Mouse (Mus musculus): Measurements from ENCODE around the gene Col15a1. TPM values are rescaled to one million over a fixed set of nuclear protein-coding genes. Genes with fewer than 3 reads are reported as not detected.

Gene Col15a1
- polyA plus RNA-seq, 1 experiment = 37.1 TPM

DNA sequence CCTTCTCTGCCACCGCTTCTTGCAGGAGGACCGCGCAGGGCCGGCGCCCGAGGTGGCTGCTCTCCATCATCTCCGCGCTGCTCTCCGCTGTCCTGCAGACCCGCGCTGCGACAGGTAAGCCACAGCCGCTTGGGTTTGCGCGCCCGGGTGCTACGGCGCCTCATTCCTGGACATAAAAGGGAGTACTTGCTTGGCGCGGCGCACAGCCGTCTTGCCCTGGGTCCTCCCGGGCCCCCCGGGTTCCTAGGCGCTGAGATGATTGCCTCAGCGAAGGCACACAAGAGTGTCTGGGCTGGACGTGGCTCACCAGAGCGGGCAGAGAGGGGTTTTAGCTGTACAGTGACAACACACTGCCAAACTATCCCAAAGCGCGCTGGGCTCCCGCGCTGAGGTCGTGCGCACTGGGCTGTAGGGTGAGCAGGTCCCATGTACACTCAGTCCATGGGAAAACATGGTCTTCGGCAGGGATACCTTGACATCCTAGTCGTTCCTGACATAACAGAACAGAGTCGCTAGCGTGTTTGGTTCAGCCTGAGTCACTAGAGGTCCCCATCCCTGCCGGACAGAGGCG is 545 bp downstream of the Col15a1 start:
- no peak overlapping the region for H3K4me3 ChIP-seq (ENCODE audit: control insufficient read depth, insufficient read depth, low read length)
- 9% methylated on average over 40 of the region's 40 CpGs for WGBS
- H3K27me3 ChIP-seq (ENCODE audit: control insufficient read depth, insufficient read depth, low read length) = peaks cover 10% of the 10 kb centered on the region; the same call in 1 of the 2 replicates
- no peaks in the 10 kb centered on the region for H3K36me3 ChIP-seq (ENCODE audit: control insufficient read depth, insufficient read depth, low read length)
- peaks cover 8% of the 10 kb centered on the region for H3K4me1 ChIP-seq (replicated peaks; ENCODE audit: control insufficient read depth, insufficient read depth, low read length)
- no peak for DNase-seq
- no peak for TF ChIP-seq CTCF (IDR thresholded peaks at IDR 0.05; ENCODE audit: borderline replicate concordance, control insufficient read depth, extremely low read depth, insufficient read depth, low read length, poor library complexity)
- TF ChIP-seq POLR2A (IDR thresholded peaks at IDR 0.05; ENCODE audit: control insufficient read depth, extremely low read depth, insufficient read depth, low read length, poor library complexity) = no peak
- H3K27ac ChIP-seq (ENCODE audit: control insufficient read depth, insufficient read depth, low read length) = no peak overlapping the region

DNA sequence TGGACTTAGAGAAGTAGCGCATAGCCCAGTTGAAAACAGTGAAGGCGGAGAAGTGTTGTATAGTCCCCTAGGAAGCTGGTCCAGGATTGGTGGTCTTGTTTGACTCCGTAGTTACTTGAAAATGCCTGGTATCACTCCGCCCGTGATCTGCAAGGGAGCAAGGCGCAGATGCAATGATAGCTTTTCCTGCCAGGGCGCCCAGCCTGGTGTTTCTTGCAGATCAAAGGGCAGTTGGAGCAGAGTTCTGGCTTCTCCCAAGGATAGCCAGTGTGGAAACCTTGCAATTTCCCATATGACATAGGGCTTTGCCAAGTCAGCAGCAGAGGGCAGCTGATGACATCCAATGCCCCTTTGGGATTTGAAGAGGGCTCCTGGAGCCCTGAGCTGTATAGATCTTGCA is 1.5 kb downstream of the Col15a1 start:
- Histone ChIP-seq H3K4me1 (replicated peaks; ENCODE audit: control insufficient read depth, insufficient read depth, low read length) (no peaks in the 10 kb centered on the region), H3K4me3 (ENCODE audit: control insufficient read depth, insufficient read depth, low read length) (no peak overlapping the region), H3K27me3 (ENCODE audit: control insufficient read depth, insufficient read depth, low read length) (peaks cover 10% of the 10 kb centered on the region; the same call in 1 of the 2 replicates), H3K27ac (ENCODE audit: control insufficient read depth, insufficient read depth, low read length) (no peak overlapping the region), H3K36me3 (ENCODE audit: control insufficient read depth, insufficient read depth, low read length) (no peaks in the 10 kb centered on the region)
- TF ChIP-seq CTCF (IDR thresholded peaks at IDR 0.05; ENCODE audit: borderline replicate concordance, control insufficient read depth, extremely low read depth, insufficient read depth, low read length, poor library complexity) (no peak), POLR2A (IDR thresholded peaks at IDR 0.05; ENCODE audit: control insufficient read depth, extremely low read depth, insufficient read depth, low read length, poor library complexity) (no peak)
- WGBS = 88% methylated on average over 7 of the region's 7 CpGs
- DNase-seq = no peak

DNA sequence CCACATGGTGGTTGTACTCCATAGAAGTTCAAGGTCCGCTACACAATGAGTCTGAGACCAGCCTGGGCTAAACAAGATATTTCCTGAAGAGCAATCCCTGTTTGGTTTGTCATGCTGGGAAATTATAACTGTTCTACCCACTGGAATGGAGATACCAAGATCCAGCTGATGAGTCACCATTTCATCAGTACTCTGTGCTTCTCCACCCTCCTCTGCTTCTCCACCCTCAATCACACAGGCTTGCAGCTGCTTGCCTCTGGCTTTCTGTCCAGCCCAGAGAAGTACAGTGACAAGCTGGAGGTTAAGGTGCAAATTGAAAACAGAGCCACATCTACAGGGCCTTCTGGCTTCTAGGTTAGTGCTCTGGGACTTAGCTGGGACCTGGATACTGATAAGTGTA is 10.9 kb downstream of the Col15a1 start:
- no peaks in the 10 kb centered on the region for H3K36me3 ChIP-seq (ENCODE audit: control insufficient read depth, insufficient read depth, low read length)
- no peak overlapping the region for H3K27ac ChIP-seq (ENCODE audit: control insufficient read depth, insufficient read depth, low read length)
- TF ChIP-seq POLR2A (IDR thresholded peaks at IDR 0.05; ENCODE audit: control insufficient read depth, extremely low read depth, insufficient read depth, low read length, poor library complexity) = no peak
- no peak for TF ChIP-seq CTCF (IDR thresholded peaks at IDR 0.05; ENCODE audit: borderline replicate concordance, control insufficient read depth, extremely low read depth, insufficient read depth, low read length, poor library complexity)
- DNase-seq = no peak
- H3K4me3 ChIP-seq (ENCODE audit: control insufficient read depth, insufficient read depth, low read length) = no peak overlapping the region
- no peaks in the 10 kb centered on the region for H3K4me1 ChIP-seq (replicated peaks; ENCODE audit: control insufficient read depth, insufficient read depth, low read length)
- H3K27me3 ChIP-seq (ENCODE audit: control insufficient read depth, insufficient read depth, low read length) = no peaks in the 10 kb centered on the region
- WGBS = 94% methylated on average over 1 of the region's 1 CpGs

DNA sequence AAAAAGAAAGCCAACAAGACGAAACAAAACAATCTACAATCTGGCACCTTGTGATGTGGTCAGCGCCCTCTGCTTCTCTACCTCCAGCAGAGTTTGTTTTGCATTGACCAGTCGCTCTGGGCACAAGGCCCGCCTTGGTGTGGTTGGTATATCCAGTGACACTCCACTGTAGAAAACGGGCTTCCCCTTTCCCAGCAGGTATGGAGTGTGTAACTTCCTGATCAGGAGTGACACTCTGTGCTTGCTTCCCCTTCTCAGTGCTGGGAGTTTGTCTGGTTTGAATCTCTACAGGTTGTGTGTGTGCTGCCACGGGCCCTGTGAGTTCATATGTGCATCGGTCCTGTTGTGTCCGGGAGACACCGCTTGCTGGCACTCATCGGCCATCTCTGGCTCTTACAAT is 11.4 kb downstream of the Col15a1 start:
- H3K4me3 ChIP-seq (ENCODE audit: control insufficient read depth, insufficient read depth, low read length) = no peak overlapping the region
- no peak overlapping the region for H3K27ac ChIP-seq (ENCODE audit: control insufficient read depth, insufficient read depth, low read length)
- no peaks in the 10 kb centered on the region for H3K4me1 ChIP-seq (replicated peaks; ENCODE audit: control insufficient read depth, insufficient read depth, low read length)
- whole genome bisulfite sequencing = 57% methylated on average over 10 of the region's 10 CpGs
- no peak for DNase-seq
- H3K27me3 ChIP-seq (ENCODE audit: control insufficient read depth, insufficient read depth, low read length) = no peaks in the 10 kb centered on the region
- TF ChIP-seq CTCF (IDR thresholded peaks at IDR 0.05; ENCODE audit: borderline replicate concordance, control insufficient read depth, extremely low read depth, insufficient read depth, low read length, poor library complexity) (no peak), POLR2A (IDR thresholded peaks at IDR 0.05; ENCODE audit: control insufficient read depth, extremely low read depth, insufficient read depth, low read length, poor library complexity) (no peak)
- no peaks in the 10 kb centered on the region for H3K36me3 ChIP-seq (ENCODE audit: control insufficient read depth, insufficient read depth, low read length)

DNA sequence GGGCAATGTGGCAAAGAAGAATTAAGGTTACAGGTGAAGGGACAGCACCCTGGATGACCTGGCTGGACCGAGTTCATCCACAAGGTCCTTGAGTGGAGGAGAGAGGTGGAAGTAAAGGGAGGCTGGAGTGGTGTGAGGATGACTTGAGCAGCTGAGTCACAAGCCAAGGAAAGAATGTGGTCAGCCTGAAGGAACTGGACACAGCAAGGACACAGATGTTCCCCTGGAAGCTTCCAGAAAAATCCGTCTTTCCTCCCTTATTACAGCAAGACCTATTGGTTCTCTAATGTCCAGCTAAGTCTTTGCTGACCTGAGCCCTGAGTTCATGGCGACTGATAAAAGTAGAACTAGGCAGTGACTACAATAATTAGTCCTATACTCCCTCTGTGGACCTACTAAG is 12.6 kb downstream of the Col15a1 start:
- TF ChIP-seq POLR2A (IDR thresholded peaks at IDR 0.05; ENCODE audit: control insufficient read depth, extremely low read depth, insufficient read depth, low read length, poor library complexity) = no peak
- TF ChIP-seq CTCF (IDR thresholded peaks at IDR 0.05; ENCODE audit: borderline replicate concordance, control insufficient read depth, extremely low read depth, insufficient read depth, low read length, poor library complexity) = no peak
- Histone ChIP-seq H3K27me3 (ENCODE audit: control insufficient read depth, insufficient read depth, low read length) (no peaks in the 10 kb centered on the region), H3K4me1 (replicated peaks; ENCODE audit: control insufficient read depth, insufficient read depth, low read length) (no peaks in the 10 kb centered on the region), H3K36me3 (ENCODE audit: control insufficient read depth, insufficient read depth, low read length) (no peaks in the 10 kb centered on the region), H3K27ac (ENCODE audit: control insufficient read depth, insufficient read depth, low read length) (no peak overlapping the region), H3K4me3 (ENCODE audit: control insufficient read depth, insufficient read depth, low read length) (no peak overlapping the region)
- WGBS = 90% methylated on average over 3 of the region's 3 CpGs
- DNase-seq = no peak

DNA sequence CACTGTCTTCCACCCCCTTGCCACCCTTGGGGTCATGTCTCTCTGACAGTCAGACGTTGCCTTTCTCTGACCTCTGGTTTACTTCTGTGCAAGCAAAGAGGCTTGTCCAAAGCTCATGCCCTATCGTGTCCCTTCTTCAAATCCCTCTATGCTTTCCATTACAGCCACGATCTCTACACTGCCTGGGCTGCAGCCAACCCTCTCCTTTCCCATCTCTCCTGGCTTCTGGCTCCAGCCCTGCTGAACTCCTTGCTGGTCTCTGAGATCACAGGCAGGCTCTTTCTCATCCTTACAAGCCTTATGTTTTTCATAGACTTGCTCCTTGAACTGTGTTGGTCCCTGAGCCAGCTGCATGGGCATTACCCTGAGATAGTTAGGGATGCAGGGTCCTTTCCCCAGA is 14.2 kb downstream of the Col15a1 start:
- Histone ChIP-seq H3K27ac (ENCODE audit: control insufficient read depth, insufficient read depth, low read length) (no peak overlapping the region), H3K4me3 (ENCODE audit: control insufficient read depth, insufficient read depth, low read length) (no peak overlapping the region), H3K36me3 (ENCODE audit: control insufficient read depth, insufficient read depth, low read length) (no peaks in the 10 kb centered on the region), H3K27me3 (ENCODE audit: control insufficient read depth, insufficient read depth, low read length) (no peaks in the 10 kb centered on the region), H3K4me1 (replicated peaks; ENCODE audit: control insufficient read depth, insufficient read depth, low read length) (no peaks in the 10 kb centered on the region)
- no peak for DNase-seq
- no peak for TF ChIP-seq CTCF (IDR thresholded peaks at IDR 0.05; ENCODE audit: borderline replicate concordance, control insufficient read depth, extremely low read depth, insufficient read depth, low read length, poor library complexity)
- 91% methylated on average over 3 of the region's 3 CpGs for WGBS

DNA sequence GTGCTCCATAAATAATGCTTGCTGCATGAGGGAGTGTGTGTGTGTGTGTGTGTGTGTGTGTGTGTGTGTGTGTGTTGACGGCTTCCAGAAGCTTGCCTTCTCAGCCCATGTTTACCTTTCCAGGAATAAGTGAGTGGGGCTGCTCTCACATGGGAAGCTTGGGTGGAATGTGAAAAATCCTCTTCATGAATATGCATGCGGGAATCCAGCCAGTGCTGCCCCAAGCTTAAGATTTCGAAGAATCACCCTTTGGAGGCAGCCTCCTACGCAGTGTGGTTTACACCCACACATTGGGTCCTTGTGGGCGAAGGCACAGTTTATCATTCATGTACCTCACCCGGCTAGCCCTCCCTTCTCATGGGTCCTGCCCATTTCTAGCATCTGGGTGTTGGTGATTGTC is 18.0 kb downstream of the Col15a1 start:
- no peak overlapping the region for H3K27ac ChIP-seq (ENCODE audit: control insufficient read depth, insufficient read depth, low read length)
- WGBS = 90% methylated on average over 6 of the region's 6 CpGs
- no peak for TF ChIP-seq POLR2A (IDR thresholded peaks at IDR 0.05; ENCODE audit: control insufficient read depth, extremely low read depth, insufficient read depth, low read length, poor library complexity)
- TF ChIP-seq CTCF (IDR thresholded peaks at IDR 0.05; ENCODE audit: borderline replicate concordance, control insufficient read depth, extremely low read depth, insufficient read depth, low read length, poor library complexity) = no peak
- no peaks in the 10 kb centered on the region for H3K36me3 ChIP-seq (ENCODE audit: control insufficient read depth, insufficient read depth, low read length)
- H3K4me1 ChIP-seq (replicated peaks; ENCODE audit: control insufficient read depth, insufficient read depth, low read length) = no peaks in the 10 kb centered on the region
- no peaks in the 10 kb centered on the region for H3K27me3 ChIP-seq (ENCODE audit: control insufficient read depth, insufficient read depth, low read length)
- no peak for DNase-seq
- H3K4me3 ChIP-seq (ENCODE audit: control insufficient read depth, insufficient read depth, low read length) = no peak overlapping the region
